Mouse (Mus musculus): ENCODE measurements around the gene B630019K06Rik. TPM values are rescaled to one million over a fixed set of nuclear protein-coding genes. Genes with fewer than 3 reads are reported as not detected.

Gene B630019K06Rik
- polyA plus RNA-seq, 1 experiment from 2014 or later: 2.4 TPM

DNA sequence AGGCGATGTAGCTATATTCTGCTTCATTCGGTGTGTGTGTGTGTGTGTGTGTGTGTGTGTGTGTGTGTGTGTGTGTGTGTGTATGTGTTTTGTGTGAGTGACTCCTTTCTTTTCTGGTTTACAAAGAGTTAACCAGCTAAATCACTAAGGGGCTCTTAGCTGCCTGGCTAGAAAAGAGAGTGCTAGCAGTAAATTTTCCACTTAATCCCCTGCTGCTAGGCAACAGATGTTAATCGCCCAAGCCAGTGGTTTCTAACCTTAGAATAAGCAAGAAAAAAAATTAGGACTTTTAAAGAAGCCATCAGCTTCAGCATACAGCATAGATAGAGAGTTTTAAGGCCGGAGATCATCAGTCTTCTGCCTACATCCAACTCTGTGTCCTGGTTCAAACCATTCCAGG, 35.1 kb downstream of the B630019K06Rik start:
- Histone ChIP-seq H3K27me3 (ENCODE audit: poor library complexity, severe bottlenecking) (no peaks in the 10 kb centered on the region), H3K4me1 (peaks cover 4% of the 10 kb centered on the region; the same call in 1 of the 2 replicates), H3K36me3 (replicated peaks) (no peaks in the 10 kb centered on the region), H3K4me3 (no peak overlapping the region), H3K27ac (no peak overlapping the region), H3K9me3 (no peaks in the 10 kb centered on the region)
- WGBS: 25% methylated on average over 4 of the region's 4 CpGs
- DNase-seq (ENCODE audit: extremely low spot score, low spot score): peak; percentile 15

DNA sequence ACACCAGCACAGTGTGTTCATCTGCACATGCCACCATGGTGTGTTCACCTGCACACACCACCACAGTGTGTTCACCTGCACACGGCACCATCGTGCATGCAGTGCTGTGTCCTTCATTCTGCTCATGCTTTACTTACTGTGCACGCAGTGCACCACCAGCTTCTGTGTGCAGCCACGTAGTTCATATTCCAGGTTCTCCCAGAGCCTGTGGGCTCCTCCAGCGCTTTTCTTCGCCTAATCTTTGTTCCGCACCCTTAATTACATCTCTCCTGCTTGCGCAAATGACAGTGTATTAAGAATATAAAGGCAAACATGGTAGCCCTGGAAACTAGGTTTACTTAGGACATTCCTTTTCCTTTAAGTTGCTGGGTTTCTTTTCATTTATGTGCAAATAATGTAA, 51.9 kb downstream of the B630019K06Rik start:
- Histone ChIP-seq H3K9me3 (no peaks in the 10 kb centered on the region), H3K36me3 (replicated peaks) (no peaks in the 10 kb centered on the region), H3K27ac (no peak overlapping the region), H3K27me3 (ENCODE audit: poor library complexity, severe bottlenecking) (no peaks in the 10 kb centered on the region), H3K4me3 (no peak overlapping the region), H3K4me1 (no peaks in the 10 kb centered on the region)
- DNase-seq (ENCODE audit: extremely low spot score, low spot score): no peak
- 86% methylated on average over 8 of the region's 8 CpGs for WGBS

Other genes with a start within 250 kb of the B630019K06Rik start
- gene Ssxb8, start 201.5 kb upstream of the B630019K06Rik start, polyA plus RNA-seq (2016; fragmentation: Nextera tagmentation; extraction: Ambion mirVana): not detected in 2 replicates
- not detected in 2 replicates for gene Ssx9, start 143.9 kb upstream of the B630019K06Rik start, polyA plus RNA-seq (2016; fragmentation: Nextera tagmentation; extraction: Ambion mirVana)
- not detected in 2 replicates for gene Ssxb5, start 88.7 kb upstream of the B630019K06Rik start, polyA plus RNA-seq (2016; fragmentation: Nextera tagmentation; extraction: Ambion mirVana)
- not detected in 2 replicates for gene Gm6592, start 48.4 kb upstream of the B630019K06Rik start, polyA plus RNA-seq (2016; fragmentation: Nextera tagmentation; extraction: Ambion mirVana)
- gene Gm5751, start 18.1 kb upstream of the B630019K06Rik start, polyA plus RNA-seq (2016; fragmentation: Nextera tagmentation; extraction: Ambion mirVana): not detected in 2 replicates
- gene Fthl17b, start 70.6 kb downstream of the B630019K06Rik start, polyA plus RNA-seq (2016; fragmentation: Nextera tagmentation; extraction: Ambion mirVana): not detected in 2 replicates
- not detected in 2 replicates for gene Fthl17c, start 84.2 kb downstream of the B630019K06Rik start, polyA plus RNA-seq (2016; fragmentation: Nextera tagmentation; extraction: Ambion mirVana)
- not detected in 2 replicates for gene Fthl17d, start 94.4 kb downstream of the B630019K06Rik start, polyA plus RNA-seq (2016; fragmentation: Nextera tagmentation; extraction: Ambion mirVana)
- gene Fthl17e, start 141.1 kb downstream of the B630019K06Rik start, polyA plus RNA-seq (2016; fragmentation: Nextera tagmentation; extraction: Ambion mirVana): not detected in 2 replicates
- gene Fthl17f, start 170.6 kb downstream of the B630019K06Rik start, polyA plus RNA-seq (2016; fragmentation: Nextera tagmentation; extraction: Ambion mirVana): not detected in 2 replicates
- gene 4930402K13Rik, start 212.2 kb downstream of the B630019K06Rik start, polyA plus RNA-seq (2016; fragmentation: Nextera tagmentation; extraction: Ambion mirVana): not detected in 2 replicates